Mouse (Mus musculus): ENCODE measurements at regions not wholly inside any gene's neighbourhood (a gene's known extent, or its start where the extent isn't known, plus 50 kb on each side); places are given as distances from the start of the nearest gene placed in this dataset.

GRCm38 (mm10) chr2:63405405-63405804, 221.3 kb upstream of the Kcnh7 start:
- H3K4me1 ChIP-seq (ENCODE audit: insufficient read depth, low read depth, low read length), result no peaks in the 10 kb centered on the region
- no peak for ATAC-seq (ENCODE audit: extremely low read depth, insufficient number of reproducible peaks, low FRiP score, poor library complexity, severe bottlenecking)
- H3K27me3 ChIP-seq (ENCODE audit: insufficient read depth, low read length), result no peaks in the 10 kb centered on the region
- no peaks in the 10 kb centered on the region for H3K36me3 ChIP-seq (replicated peaks)
- H3K4me3 ChIP-seq (ENCODE audit: low read depth, low read length), result no peak overlapping the region
- DNase-seq (ENCODE audit: low spot score), result no peak
- no peaks in the 10 kb centered on the region for H3K9me3 ChIP-seq (replicated peaks)
- TF ChIP-seq TAL1 (conservative IDR thresholded peaks at IDR 0.05; ENCODE audit: low read depth, low read length) (no peak), GATA2 (IDR thresholded peaks at IDR 0.05; ENCODE audit: borderline replicate concordance, low read depth, low read length) (no peak), GATA1 (IDR thresholded peaks at IDR 0.05; ENCODE audit: borderline replicate concordance, low read length) (no peak), POLR2AphosphoS5 (IDR thresholded peaks at IDR 0.05; ENCODE audit: insufficient replicate concordance, low read depth, low read length) (no peak), CTCF (IDR thresholded peaks at IDR 0.05; ENCODE audit: low read depth, low read length) (no peak)

All from G1E (cell line).